Mouse (Mus musculus): Measurements from ENCODE around the gene Rhbdd3.

DNA sequence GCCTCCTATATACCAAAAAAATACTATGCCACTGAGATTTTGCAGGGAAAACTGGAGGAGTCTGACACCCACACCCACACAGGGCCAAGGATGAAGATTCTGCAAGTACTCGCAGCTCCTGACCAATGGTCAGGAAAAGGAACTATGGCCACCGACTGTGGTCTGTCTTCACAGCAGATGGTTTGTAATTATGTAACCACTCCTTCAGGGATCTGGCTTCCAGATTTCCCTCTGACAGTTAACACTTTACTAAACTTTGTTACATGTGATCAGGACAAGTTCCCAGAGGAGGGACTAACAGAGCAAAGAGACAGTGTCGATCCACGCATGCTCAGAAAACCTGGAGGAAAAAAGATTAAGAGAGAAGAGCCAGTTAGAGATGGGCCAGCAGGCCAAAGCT lies 34.0 kb downstream of the Rhbdd3 start:
- TF ChIP-seq ELF1 (IDR thresholded peaks at IDR 0.05; ENCODE audit: low read depth, low read length), result no peak
- TF ChIP-seq EP300 (IDR thresholded peaks at IDR 0.05; ENCODE audit: low read depth in 1 of 2, low read length in 2 of 2), result no peak
- TF ChIP-seq TCF12 (IDR thresholded peaks at IDR 0.05; ENCODE audit: low read depth, low read length), result no peak
